Mouse (Mus musculus) cerebellum, adult 9-11 months (tissue): Measurements from ENCODE around the gene Gm20696.

Source experiments
- DNase-seq: peaks from one replicate; pipeline ENCODE4 v3.0.0; 2022

Gene Gm20696

DNA sequence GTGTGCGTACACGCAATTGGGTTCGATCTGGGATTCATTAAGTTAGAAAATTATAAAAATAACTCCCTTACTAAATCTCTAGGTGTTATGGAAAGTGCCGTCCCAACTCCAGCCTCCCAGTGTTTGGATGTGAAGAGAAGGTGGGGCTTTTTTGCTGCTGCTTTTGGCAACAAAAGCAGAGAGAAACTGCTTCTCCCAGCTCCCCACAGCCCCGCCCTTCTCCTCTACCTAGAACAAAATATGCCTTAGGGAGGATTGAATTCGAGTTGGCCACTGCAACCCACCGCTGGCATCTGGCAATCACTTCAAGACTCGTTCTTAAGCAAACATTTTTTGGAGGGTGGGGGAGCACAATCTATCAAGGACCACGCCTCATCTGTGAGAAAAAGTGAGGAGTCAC lies 191.6 kb downstream of the Gm20696 start:
- DNase-seq, result no peak

DNA sequence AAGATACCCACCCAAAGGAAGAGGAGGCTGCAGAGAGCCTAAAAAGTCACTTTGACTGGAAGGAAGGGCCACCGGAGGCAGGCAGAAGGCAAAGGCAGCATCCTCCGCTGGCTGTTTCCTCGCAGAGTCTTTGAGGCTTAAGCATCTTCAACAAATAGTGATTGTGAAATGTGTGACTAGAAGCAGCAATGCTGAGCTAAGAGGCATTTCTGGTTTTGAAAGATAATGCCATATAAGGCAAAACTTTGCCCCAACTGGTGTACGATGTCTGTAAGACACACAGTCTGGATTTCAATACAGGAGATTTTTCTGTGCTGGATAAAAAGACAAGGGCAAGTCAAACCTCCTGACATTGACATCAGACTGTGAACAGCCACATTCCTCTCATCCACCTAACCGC lies 195.7 kb downstream of the Gm20696 start:
- DNase-seq, result no peak

DNA sequence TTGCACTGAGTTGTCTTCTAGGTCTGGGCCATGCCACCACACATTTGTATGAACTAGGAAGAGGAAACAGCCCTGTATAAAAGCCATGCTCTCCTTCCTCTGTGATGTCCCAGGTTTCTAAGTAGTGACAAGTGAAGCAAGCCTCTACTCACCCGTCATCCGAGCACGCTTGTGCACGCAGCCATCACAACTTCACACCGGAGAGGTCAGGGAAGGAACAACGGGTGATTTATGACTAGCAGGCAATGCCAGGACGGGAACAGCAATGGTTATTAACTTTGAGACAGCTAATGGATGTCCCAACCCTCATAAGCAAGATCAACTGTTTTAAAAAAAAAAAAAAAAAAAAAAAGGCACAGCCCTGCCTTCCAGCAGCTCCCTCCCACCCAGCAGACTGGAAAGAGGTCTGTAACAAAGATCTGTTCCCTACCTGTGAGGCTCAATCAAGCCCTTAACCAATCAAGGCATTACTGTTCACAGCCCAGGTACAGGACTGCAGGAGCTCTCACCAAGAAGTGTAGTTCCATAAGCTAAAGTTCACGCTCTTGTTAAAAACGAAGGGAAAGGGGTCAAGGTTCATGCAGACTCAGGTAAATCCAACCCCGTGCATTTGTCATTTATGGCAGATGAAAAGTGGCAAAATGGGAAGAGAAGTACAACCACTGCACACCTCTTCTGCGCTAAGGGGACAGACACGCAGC lies 197.3 kb downstream of the Gm20696 start:
- no peak for DNase-seq

DNA sequence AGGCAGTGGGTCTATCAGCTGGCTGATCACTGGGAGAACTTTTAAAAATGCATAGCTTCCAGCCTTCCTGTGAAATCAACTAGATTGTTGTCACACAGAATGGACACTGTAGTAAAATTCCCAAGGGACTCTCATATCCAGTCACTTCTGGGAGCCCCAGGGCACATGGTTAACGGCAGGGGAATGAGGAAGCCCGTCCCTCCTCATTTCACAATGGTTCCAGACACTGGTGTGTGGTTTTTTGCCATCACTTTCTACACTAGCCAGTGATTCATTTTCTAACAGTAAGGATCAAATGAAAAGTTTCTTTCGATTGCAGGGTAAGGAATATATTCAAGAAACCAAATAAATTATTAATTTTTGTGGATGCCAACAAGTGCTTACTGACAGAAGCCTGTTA lies 198.8 kb downstream of the Gm20696 start:
- DNase-seq, result no peak

DNA sequence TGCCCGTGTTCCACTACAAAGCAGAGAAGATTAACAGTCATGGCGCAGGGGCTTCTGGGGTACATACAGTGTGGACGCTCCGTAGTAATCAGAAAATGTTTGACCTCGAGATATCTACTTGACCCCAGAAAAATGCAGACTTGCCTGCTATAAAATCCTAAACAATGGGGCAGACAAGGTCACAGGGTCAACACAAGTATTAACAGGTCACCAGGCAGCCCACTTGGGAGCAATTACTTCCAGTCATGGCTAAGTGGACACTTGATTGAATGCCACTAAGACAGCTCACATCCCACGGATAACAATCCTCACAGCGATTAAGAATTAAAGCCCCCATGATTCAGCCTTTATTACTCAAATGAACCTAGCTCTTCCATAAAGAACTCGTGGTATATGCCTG lies 199.5 kb downstream of the Gm20696 start:
- no peak for DNase-seq

DNA sequence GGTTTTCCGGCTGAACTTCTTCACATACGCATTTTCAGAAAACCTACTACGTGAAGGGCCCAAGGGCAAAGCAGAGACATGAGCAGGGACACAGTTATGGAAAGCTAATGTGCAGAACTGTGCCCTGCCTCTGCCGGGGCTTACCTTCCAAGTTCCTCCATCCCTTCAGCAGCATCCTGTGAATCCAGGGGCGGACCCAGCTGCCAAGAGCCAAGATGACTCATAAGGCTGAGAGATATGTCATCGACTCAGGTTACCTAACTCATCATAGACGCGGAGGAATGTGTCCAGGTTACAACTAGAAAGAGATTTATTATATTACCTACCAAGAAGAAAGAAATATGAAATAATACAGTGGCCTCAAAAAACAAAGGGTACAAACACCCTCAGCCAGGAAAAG lies 200.2 kb downstream of the Gm20696 start:
- no peak for DNase-seq

DNA sequence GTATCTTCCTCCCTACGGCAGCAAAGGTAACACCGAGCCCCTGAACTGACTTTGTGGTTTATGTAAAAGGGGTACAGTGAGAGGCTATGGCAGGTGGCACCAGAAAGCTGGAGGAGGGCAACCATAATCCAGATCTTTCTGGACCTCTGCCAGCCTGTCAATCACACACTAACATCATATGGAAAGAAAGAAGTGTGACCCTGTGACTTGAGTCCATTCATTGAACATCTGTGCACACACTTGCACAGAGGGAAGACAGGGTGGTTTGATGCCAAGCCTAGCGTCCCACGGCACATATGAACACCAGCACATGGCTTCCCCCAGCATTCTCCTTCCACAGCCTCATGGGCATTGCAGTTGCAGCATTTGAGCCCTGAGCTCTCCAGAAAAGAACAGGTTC lies 202.1 kb downstream of the Gm20696 start:
- DNase-seq, result no peak

DNA sequence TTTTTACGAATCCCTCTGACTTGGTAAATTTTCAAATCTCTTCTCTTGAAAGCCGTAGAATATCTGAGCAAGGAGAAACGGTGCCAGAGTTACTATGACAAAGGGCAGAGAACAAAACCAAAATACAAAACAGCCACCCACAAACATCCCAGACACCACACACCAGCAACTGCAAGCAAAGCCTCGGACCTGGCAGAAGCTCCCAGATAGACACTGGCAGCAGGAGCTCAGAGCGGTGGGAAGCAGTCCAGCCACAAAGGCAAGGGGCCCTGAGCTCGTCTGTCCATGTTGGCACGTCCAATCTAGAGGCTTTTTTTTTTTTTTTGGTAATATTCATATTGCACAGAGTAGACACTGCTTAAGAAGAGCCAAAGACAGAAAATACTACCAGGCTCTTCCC lies 202.7 kb downstream of the Gm20696 start:
- DNase-seq, result peak; percentile 72

DNA sequence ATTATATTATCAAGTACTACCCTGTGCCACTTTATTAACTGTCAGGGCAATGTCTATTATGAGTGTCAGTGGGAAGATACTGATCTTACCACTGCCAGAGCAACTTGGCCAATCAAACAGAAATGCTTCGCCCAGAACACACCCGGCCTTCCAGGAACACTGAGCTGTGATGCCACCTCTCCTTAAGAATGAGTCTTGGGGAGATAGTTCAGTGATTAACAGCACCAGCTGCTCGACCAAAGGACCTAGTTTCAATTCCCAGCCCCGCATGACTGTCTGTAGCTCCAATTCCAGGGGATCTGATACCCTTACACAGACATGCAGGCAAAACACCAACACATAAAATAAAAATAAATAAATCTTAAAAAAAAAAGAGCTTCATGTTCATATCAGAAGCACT lies 207.8 kb downstream of the Gm20696 start:
- no peak for DNase-seq

DNA sequence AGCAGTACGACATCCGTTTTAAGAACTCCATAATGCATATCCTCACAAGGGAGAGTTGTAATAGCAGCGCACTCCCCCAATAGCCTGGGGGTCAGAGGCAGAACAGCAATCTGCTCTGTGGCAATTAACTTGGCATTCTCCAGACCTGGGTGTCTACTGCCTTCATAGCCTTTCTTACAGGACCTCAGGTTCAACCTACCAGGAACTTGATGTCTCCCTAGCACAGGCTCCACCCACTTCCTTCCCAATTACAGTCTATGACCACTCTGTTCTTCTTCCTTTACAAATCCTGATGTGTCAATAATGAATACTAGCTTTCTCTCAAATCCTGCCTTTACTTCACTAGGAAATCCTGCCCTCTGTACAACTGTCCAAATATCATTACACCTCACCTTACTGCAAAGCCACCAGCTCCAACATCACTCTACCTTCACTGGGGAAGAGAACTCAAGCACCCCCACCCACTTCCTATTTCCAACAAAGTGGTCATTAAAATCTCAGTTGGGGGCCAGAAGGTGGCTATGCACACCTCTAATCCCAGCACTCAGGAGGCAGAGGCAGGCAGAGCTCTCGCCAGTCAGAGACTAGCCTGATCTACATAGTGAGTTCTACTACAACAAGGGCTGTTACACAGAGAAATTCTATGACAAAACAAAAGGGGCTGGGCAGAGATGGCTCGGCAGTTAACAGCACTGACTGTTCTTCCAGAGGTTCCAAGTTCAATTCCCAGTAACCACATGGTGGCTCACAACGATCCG lies 212.7 kb downstream of the Gm20696 start:
- DNase-seq, result no peak

DNA sequence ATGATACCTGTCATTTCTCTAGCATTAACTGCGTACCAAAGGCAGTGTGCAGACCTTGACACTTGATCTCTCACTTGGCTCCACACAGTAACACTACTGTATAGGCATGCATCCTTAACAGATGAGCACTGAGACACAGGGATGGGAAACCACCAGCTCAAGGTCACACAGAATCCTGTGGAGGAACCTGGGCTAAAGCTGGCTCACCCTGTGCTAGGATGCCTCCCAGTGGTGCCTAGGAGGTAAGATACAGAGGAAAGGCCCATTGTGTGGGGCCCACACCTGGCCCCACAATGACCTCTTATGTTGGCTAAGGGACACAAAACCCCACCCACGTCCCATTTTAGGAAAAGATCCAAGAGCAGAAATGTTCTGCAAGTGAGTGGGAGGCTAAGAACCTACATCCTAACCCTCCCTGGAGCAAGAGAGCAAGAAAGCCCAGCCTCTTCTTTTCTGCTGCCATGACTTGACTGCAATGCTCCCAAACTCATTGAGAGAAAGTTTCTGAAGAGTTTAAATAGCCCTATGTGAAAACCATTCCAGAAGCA lies 213.9 kb downstream of the Gm20696 start:
- no peak for DNase-seq

DNA sequence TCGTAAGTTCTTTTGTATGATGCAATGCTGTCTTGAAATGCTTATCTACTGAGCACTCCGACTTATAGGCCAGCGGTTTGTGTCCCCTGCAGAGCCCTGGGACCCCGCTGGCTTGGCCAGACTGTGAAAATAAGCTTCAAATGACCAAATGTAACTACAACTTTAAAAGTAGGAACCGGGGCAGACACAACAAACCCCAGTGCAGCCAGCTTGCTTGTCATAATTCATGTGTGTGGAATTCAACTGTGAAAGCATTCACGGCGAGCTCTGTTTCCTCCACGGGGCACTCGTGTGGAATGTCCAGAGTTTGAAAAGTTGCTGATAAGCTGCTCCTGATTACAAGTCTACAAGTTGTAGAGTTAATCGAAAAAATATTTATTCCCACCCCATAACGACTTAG lies 215.1 kb downstream of the Gm20696 start:
- no peak for DNase-seq

DNA sequence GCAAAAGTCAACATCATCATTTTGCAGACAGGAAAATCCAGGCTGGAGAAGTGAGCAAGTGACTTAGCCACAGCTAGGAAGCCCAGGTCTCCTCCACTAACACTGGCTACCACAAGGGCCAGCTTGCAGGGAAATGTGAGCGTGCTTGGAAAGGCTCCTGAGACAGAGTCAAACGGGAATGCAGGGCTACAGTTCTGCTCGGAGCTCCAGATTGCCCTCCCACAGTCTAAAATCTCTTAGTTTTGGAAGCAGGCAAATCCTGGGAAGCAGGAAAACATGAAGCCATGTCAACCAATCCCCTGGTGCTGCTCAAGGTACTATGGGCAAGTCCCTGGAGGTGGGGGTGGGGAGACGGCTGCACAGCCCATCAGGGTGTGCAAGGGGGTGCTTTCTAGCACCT lies 219.2 kb downstream of the Gm20696 start:
- no peak for DNase-seq

DNA sequence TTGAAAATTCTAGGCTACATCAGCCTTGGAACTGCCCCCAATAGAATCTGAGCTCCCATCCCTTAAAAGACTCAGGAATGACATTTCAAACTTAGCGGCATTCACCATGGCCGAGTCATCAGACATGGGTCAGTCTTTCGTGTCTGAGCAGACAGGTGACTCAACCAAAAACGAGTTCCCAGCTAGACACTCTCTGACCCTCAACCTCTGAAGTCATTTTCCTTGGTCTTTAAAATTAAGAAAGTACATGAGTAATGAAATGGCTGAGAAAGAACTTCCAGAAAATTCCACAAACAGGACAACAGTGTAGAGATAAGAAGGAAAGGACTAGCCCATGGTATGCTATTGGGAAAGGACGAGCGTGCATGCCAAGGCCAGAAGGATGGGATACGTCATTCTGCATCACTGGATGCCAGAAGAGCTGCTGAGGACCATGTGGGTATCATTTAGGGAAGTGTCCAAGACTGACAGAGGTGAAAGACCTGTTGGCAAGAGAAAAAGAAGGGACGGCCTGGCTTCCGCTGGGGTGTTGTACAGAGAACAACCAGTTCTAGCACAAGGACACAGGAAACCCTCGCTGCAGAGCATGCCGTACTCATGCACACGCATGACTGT lies 219.7 kb downstream of the Gm20696 start:
- DNase-seq, result peak; percentile 65

DNA sequence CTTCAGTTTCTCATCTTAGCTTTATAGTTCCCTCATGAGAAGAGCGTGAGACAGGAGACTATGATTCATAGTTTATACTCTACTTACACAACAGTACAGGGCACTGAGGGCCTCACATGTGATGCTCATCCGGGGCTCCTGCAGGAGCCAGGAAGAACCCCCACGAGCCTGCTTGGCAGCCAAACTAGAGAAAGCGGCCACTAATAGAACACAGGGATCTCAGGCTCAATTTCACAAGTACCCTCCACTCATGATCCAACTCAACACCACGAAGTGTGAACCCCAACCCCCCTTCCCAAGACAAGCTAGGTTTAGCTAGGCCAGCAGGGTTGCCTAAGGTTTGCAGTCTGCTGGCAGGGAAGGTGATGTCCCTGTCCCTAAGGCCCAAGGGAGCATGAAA lies 223.1 kb downstream of the Gm20696 start:
- no peak for DNase-seq

DNA sequence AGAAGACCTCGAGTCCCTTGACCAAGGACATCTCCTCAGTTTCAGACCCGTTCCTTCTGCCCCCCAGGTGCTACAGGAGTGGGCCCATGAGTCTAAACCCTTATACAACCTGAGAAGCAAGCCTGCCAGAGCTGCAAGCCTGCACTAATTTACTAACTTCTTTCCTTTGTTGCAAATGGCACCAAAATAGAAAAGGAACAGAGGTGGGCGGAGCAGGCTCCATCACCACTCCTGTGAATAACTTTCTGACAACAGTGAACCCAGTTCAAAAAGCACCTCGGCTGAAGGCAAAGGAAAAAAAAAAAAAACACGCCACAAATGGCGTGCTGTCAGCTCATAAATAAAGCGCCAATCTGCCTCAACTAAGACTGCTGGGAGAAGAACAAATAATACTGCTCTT lies 225.5 kb downstream of the Gm20696 start:
- DNase-seq, result no peak

DNA sequence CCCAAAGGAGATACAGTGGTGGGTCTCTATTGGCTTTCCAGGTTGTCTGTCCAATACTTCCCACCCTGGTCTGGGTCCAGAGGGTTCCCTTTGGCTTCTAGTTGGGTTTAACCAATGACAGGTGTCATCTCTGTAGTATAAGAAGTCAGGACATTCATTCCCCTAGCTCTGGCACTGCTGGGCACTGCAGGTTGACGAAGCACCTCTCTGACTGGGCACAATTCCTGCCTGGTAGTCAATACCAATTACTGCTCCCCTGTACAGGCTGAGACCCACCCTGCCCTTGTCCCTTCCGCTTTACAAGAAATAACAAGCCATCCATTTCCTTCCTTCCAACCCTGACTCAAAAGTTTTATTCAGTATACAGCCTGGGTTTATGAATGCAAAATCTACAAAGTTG lies 226.0 kb downstream of the Gm20696 start:
- no peak for DNase-seq

DNA sequence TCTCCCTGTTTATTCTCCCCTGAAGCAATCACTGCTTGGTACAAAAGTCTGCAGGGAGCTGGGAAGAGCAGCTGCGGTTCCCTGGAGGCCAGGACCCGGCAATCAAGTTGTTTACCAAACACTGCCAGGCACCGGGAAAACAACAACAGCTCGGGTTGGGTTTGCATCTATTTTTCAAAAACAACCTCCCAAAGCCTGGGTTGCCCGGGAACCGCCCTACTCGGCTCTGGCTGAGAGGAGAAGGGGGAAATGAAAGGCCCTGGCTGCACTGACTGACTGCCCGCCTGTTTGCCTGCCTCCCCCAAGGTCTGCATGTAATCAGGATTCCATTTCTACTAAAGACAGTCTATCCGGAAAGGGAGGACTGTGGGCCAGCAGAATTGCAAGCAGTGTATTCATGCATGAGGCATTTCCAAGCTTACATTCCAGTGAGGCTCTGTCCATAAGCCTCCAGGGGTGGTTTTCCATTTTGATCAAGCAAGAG lies 226.7 kb downstream of the Gm20696 start:
- DNase-seq, result no peak

DNA sequence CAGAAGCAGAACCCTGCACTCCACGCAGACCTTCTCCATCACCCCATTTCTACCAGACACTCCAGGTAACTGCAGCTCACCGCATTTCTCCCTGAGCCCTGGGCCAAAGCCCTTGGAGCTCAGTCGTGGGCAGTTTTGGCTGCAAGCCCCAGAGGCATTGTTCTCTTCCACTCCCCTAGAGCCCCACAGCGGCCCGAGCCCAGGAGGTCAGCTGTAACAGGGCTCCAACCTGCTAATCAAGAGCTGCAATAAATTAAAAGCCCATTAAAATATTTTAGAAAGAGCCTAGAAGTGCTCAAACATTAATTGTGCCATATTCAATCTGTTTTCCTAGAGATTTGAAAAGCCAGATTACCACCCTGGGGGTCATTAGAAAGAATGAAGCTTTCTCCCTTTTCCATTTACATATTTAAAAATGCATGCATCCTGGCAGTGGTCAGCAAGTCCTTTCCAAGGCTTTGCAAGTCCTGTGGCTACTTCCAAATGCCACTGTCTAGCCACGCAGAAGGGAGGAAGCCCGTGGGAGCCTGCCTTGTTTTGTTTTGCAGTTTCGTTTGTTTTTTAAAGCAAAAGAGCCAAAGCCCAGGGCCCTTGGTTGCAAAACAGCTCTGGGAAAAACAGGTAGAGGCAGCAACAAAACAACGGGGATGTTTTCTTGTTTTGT lies 227.3 kb downstream of the Gm20696 start:
- DNase-seq, result no peak

DNA sequence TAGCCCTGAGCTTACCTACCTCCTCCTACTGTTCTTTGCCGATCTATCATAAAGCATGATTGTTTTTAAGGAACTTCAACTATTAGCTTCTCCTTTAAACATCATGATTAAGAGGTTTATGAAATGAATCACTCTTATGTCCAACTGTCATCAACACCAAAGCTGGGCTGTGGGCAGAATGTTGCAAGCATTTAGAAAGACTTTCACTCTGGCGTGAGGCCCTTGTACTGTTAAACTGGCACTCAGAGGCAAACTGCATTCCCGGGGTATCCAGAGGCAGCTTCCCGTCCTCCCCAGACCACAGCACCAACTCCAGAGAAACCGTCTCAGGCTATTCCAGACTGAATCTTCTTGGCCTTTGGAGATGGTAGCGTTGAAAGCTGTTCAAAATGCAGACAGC lies 230.2 kb downstream of the Gm20696 start:
- DNase-seq, result no peak

DNA sequence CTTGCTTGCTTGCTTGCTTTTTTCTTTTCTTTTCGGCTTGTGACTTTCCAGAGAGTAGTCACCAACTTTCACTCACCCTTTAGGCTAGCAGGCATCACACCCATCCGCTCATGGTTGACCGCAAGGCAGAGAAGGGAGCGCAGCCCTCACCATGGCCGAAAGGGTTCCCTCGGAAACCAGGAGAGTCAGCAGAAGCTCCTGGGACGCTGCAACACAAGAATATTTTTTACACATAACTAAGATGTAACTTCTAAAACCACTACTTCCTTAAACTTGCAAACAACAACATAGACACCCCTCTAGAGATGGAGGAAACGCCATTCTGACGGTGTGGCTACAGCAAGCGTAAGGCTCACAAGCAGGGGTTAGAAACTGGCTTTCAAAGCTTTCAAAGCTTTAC lies 231.5 kb downstream of the Gm20696 start:
- no peak for DNase-seq

DNA sequence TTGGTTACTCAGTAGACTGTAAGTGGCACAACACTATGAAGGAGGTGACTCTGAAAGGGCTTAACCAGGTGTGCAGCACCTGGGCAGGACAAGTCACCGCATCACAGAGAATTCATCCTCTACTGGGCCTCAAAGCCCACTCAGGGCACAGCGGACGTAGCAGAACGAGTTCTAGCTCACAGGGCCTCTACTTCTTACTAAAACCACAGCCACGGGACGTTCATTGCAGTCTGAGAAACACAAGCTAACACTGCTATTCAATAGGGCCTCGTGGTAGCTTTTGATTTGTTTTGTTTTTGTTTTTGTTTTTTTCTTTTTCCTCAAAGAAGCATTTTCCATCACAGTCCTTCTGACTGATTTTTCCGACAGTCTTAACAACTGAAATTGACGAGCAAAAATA lies 233.6 kb downstream of the Gm20696 start:
- no peak for DNase-seq

DNA sequence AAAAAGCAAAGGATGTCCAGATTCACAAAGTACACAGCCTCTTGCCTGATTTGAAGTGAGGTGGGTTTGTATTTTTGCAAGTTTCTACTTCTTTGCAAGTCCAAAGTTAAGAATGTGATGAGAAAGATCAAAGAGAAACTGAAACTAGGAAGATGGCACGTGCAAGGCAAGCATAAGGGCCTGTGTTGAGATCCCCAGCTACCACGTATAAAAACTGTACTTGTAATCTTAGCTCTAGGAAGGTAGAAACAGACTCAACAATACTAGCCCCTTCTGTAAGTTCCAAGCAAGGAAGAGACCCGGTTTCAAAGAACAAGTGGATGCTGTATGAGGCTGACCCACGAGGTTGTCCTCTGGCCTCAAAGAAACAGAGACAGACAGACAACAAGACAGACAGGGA lies 234.7 kb downstream of the Gm20696 start:
- DNase-seq, result no peak
